Mouse (Mus musculus) cortical plate, adult 2 months (tissue): ENCODE data around the gene Eif4g1.

Experiments
- CTCF ChIP-seq: fragments of 200-500 bp; IDR thresholded peaks from 2 replicates; pipeline ENCODE4 v1.5.1; 2011; ENCODE audit warnings: mild to moderate bottlenecking, control low read depth, low read length; ENCODE audit not compliant: insufficient read depth; ENCODE audit errors: extremely low read depth
- POLR2A ChIP-seq: fragments of 200-500 bp; IDR thresholded peaks from 2 replicates; pipeline ENCODE4 v1.6.1; 2011; ENCODE audit warnings: mild to moderate bottlenecking, low read length, control low read depth; ENCODE audit not compliant: insufficient read depth; ENCODE audit errors: extremely low read depth

GRCm38 (mm10) chr16:20726384-20726783 lies 58.3 kb downstream of the Eif4g1 start:
- no peak for TF ChIP-seq CTCF
- no peak for TF ChIP-seq POLR2A
